Mouse (Mus musculus): Measurements from ENCODE around the gene Mpped2. TPM values are rescaled to one million over a fixed set of nuclear protein-coding genes. Genes with fewer than 3 reads are reported as not detected.

The Mpped2 gene
- total RNA-seq, 2 experiments from 2014 or later = 4.6 to 7.4 TPM

- no peak for DNase-seq (ENCODE audit: low spot score)
Measured at GRCm38 (mm10) chr2:106696372-106696771, 3.3 kb downstream of the Mpped2 start.

GRCm38 (mm10) chr2:106705664-106706063 lies 12.6 kb downstream of the Mpped2 start:
- DNase-seq (ENCODE audit: low spot score) = no peak

GRCm38 (mm10) chr2:106707136-106707535 lies 14.1 kb downstream of the Mpped2 start:
- DNase-seq (ENCODE audit: low spot score) = no peak

GRCm38 (mm10) chr2:106710862-106711477 lies 17.9 kb downstream of the Mpped2 start:
- DNase-seq (ENCODE audit: low spot score) = no peak

- no peak for DNase-seq (ENCODE audit: low spot score)
Measured at GRCm38 (mm10) chr2:106711506-106711905, 18.4 kb downstream of the Mpped2 start.

GRCm38 (mm10) chr2:106713151-106713550 lies 20.1 kb downstream of the Mpped2 start:
- DNase-seq (ENCODE audit: low spot score) = no peak

GRCm38 (mm10) chr2:106715674-106716364 lies 22.8 kb downstream of the Mpped2 start:
- no peak for DNase-seq (ENCODE audit: low spot score)

GRCm38 (mm10) chr2:106716365-106716717 lies 23.3 kb downstream of the Mpped2 start:
- no peak for DNase-seq (ENCODE audit: low spot score)

GRCm38 (mm10) chr2:106718888-106719287 lies 25.8 kb downstream of the Mpped2 start:
- no peak for DNase-seq (ENCODE audit: low spot score)

- no peak for DNase-seq (ENCODE audit: low spot score)
Measured at GRCm38 (mm10) chr2:106719434-106719833, 26.4 kb downstream of the Mpped2 start.

- no peak for DNase-seq (ENCODE audit: low spot score)
Measured at GRCm38 (mm10) chr2:106720644-106721043, 27.6 kb downstream of the Mpped2 start.

- DNase-seq (ENCODE audit: low spot score) = no peak
Measured at GRCm38 (mm10) chr2:106722020-106722419, 29.0 kb downstream of the Mpped2 start.

- no peak for DNase-seq (ENCODE audit: low spot score)
Measured at GRCm38 (mm10) chr2:106729951-106730564, 37.0 kb downstream of the Mpped2 start.

GRCm38 (mm10) chr2:106730608-106731007 lies 37.5 kb downstream of the Mpped2 start:
- DNase-seq (ENCODE audit: low spot score) = no peak

GRCm38 (mm10) chr2:106731478-106731877 lies 38.4 kb downstream of the Mpped2 start:
- DNase-seq (ENCODE audit: low spot score) = no peak

- DNase-seq (ENCODE audit: low spot score) = no peak
Measured at GRCm38 (mm10) chr2:106732171-106732570, 39.1 kb downstream of the Mpped2 start.

- no peak for DNase-seq (ENCODE audit: low spot score)
Measured at GRCm38 (mm10) chr2:106733396-106733795, 40.3 kb downstream of the Mpped2 start.

GRCm38 (mm10) chr2:106734004-106734403 lies 40.9 kb downstream of the Mpped2 start:
- no peak for DNase-seq (ENCODE audit: low spot score)

GRCm38 (mm10) chr2:106735211-106735610 lies 42.1 kb downstream of the Mpped2 start:
- no peak for DNase-seq (ENCODE audit: low spot score)

GRCm38 (mm10) chr2:106735792-106736359 lies 42.8 kb downstream of the Mpped2 start:
- DNase-seq (ENCODE audit: low spot score) = no peak

- DNase-seq (ENCODE audit: low spot score) = no peak
Measured at GRCm38 (mm10) chr2:106738951-106739350, 45.9 kb downstream of the Mpped2 start.

GRCm38 (mm10) chr2:106744086-106744485 lies 51.0 kb downstream of the Mpped2 start:
- DNase-seq (ENCODE audit: low spot score) = no peak

- no peak for DNase-seq (ENCODE audit: low spot score)
Measured at GRCm38 (mm10) chr2:106744601-106745000, 51.5 kb downstream of the Mpped2 start.

All from gastrocnemius, adult 18-20 months (tissue).